Mouse (Mus musculus) C2C12 (cell line): Measurements from ENCODE around the gene Slc6a2.

Experiments
- CEBPB ChIP-seq: IDR thresholded peaks from one replicate; pipeline ENCODE4 v1.6.1; 2011; ENCODE audit warnings: low read depth, mild to moderate bottlenecking, control low read depth, moderate library complexity
- CTCF ChIP-seq: IDR thresholded peaks from one replicate; pipeline ENCODE4 v1.5.1; 2011; ENCODE audit not compliant: control insufficient read depth, insufficient read depth, insufficient read length
- MAX ChIP-seq: IDR thresholded peaks from one replicate; pipeline ENCODE4 v1.6.1; 2011; ENCODE audit warnings: mild to moderate bottlenecking, control low read depth
- USF1 ChIP-seq: IDR thresholded peaks from one replicate; pipeline ENCODE4 v1.6.1; 2011; ENCODE audit warnings: low read depth, mild to moderate bottlenecking, control low read depth, moderate library complexity

DNA sequence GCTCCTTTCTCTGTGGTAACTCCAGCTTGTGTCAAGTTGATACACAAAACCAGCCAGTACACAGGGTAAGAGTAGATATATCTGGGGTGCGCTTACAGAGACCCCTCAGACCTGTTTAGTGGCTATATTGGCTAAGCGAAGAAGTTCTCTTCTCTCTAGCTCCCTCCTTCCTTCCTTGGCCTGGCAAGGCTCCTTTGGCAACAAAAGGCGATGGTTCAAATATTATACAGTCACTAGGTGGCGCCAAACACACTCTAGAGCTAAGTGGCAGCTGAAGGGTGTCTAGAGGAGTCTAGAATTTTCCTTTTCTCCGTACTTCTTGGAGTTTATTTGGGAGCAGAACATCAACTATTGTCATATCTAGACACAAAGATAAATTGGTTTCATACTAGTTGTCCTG lies 50.4 kb downstream of the Slc6a2 start:
- TF ChIP-seq MAX (no peak), CTCF (no peak), CEBPB (no peak), USF1 (no peak)
